Mouse (Mus musculus): ENCODE results near the gene Olfr575. TPM values are rescaled to one million over a fixed set of nuclear protein-coding genes. Genes with fewer than 3 reads are reported as not detected.

Olfr575 gene
- polyA plus RNA-seq, 1 experiment = not detected

DNA sequence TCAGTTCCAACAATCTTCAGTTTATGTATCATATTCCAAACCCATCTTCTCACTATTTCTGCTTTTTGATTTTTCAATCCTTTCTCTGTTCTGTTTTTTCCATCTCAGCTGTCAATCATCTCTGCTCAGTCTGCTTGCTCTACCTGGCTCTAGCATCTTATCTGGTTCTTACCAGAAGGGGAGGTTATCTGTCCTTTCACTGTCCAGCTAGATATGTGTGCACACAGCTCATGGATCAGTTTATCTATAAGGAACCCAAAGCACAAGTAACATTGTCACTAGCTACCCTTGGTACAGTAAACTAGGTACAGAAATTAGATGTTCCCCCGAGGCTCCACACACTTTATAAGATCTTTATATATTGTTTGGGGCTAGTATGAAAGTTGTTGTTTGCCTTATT is 15.2 kb downstream of the Olfr575 start:
- WGBS = 86% methylated on average over 1 of the region's 1 CpGs
- no peak overlapping the region for H3K4me3 ChIP-seq (replicated peaks; ENCODE audit: insufficient read depth, low read depth, low read length)
- H3K4me1 ChIP-seq (ENCODE audit: control insufficient read depth, insufficient read depth, low read length) = no peaks in the 10 kb centered on the region
- H3K27ac ChIP-seq (ENCODE audit: insufficient read depth, low read length) = no peak overlapping the region
- DNase-seq = no peak
- no peak for TF ChIP-seq POLR2A (IDR thresholded peaks at IDR 0.05; ENCODE audit: borderline replicate concordance, insufficient read depth, low read length)
- no peak for TF ChIP-seq CTCF (IDR thresholded peaks at IDR 0.05; ENCODE audit: borderline replicate concordance, insufficient read depth, low read depth, low read length)
- no peaks in the 10 kb centered on the region for H3K27me3 ChIP-seq (ENCODE audit: control insufficient read depth, insufficient read depth, low read length)

DNA sequence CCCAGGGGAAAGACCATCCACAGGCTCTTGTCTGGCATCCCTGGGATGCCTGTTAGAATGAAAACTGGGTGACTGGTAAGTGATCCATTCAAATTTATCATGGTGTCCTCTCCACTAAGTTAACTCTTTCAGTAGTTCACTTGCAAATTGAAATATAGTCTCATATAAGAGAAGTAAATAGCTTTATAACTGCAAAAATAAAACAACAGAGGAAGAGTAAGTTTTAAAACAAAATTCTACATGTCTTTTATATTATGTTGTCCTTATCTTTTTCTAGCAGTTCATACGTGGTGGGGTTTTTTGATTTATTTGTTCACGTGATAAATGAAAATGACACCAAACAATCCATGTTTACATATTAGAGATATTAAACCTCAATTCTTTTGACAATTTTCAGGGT is 16.1 kb downstream of the Olfr575 start, which contains the start of gene Olfr573-ps1:
TSS of gene Olfr573-ps1 (minus strand) at position 101 of the 400 bp plus-strand sequence.
- WGBS = 92% methylated on average over 2 of the region's 2 CpGs
- Histone ChIP-seq H3K27me3 (ENCODE audit: control insufficient read depth, insufficient read depth, low read length) (no peaks in the 10 kb centered on the region), H3K4me1 (ENCODE audit: control insufficient read depth, insufficient read depth, low read length) (no peaks in the 10 kb centered on the region), H3K27ac (ENCODE audit: insufficient read depth, low read length) (no peak within 1 kb of the TSS), H3K4me3 (replicated peaks; ENCODE audit: insufficient read depth, low read depth, low read length) (no peak within 1 kb of the TSS)
- TF ChIP-seq POLR2A (IDR thresholded peaks at IDR 0.05; ENCODE audit: borderline replicate concordance, insufficient read depth, low read length) (no peak), CTCF (IDR thresholded peaks at IDR 0.05; ENCODE audit: borderline replicate concordance, insufficient read depth, low read depth, low read length) (no peak)
- no peak for DNase-seq

DNA sequence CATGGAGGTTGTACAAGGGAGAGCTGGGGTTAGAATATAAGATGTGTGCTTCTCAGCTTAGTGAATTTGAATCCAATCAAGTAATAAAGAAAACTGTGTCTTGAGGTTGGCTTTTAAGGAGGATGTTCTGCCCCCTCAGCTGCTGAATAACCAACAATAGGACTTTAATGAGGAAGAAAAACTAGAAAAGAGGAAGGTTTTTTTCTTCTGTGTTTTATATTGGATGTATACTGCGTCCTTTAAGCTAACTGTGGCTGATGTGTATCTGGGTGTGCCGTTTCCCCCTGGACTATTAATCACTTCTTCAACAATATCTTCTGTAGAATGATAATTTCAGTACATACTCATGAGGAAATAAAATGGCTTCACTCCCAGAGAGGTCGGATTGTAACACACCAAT is 31.5 kb downstream of the Olfr575 start:
- TF ChIP-seq POLR2A (IDR thresholded peaks at IDR 0.05; ENCODE audit: borderline replicate concordance, insufficient read depth, low read length) (no peak), CTCF (IDR thresholded peaks at IDR 0.05; ENCODE audit: borderline replicate concordance, insufficient read depth, low read depth, low read length) (no peak)
- no peak overlapping the region for H3K4me3 ChIP-seq (replicated peaks; ENCODE audit: insufficient read depth, low read depth, low read length)
- no peaks in the 10 kb centered on the region for H3K4me1 ChIP-seq (ENCODE audit: control insufficient read depth, insufficient read depth, low read length)
- DNase-seq = no peak
- no peak overlapping the region for H3K27ac ChIP-seq (ENCODE audit: insufficient read depth, low read length)
- no peaks in the 10 kb centered on the region for H3K27me3 ChIP-seq (ENCODE audit: control insufficient read depth, insufficient read depth, low read length)
- 62% methylated on average over 3 of the region's 3 CpGs for WGBS

DNA sequence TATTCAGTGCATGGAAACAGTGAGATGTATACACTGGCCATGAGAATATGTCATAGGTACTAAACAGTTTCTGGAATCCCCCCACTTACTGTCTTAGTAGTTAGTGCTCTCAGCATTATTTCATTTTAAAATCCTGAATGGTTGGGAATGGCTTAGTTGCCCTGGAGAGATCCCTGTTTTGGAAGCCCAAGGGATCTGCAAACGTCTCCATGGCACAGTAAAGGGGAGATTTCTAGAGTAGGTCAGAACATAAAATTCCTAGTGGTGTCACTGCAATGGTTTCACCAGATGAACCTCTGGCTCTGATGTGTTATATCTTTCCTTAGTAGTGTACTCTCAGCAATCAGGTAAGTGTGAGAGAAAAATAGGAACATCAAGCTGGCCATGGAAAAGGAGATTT is 34.5 kb downstream of the Olfr575 start, which contains the start of gene Olfr572:
TSS of gene Olfr572 (plus strand) at position 301 of the 400 bp plus-strand sequence.
- H3K4me3 ChIP-seq (replicated peaks; ENCODE audit: insufficient read depth, low read depth, low read length) = no peak within 1 kb of the TSS

DNA sequence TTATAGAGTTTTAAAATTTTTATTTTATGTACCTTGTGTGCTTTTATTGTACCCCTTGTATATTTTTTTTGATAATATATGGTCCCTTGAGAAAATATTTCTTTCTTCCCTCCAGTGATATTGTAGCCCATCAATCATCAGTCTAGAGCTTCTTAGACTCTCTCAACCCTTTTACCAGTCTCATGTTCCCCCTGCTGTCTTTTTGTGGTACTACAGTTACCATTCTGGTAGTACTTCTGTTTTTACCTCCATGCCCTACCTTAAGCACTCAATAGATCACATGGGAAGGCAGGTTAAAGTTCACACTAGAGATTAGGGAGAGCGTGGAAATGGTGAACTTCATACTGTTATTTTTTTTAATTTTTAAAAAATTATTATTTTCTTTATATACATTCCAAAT is 38.9 kb downstream of the Olfr575 start:
- 8% methylated on average over 1 of the region's 1 CpGs for WGBS
- DNase-seq = peak in 1 of 2 experiments; percentile 8
- no peaks in the 10 kb centered on the region for H3K27me3 ChIP-seq (ENCODE audit: control insufficient read depth, insufficient read depth, low read length)
- no peaks in the 10 kb centered on the region for H3K4me1 ChIP-seq (ENCODE audit: control insufficient read depth, insufficient read depth, low read length)
- H3K4me3 ChIP-seq (replicated peaks; ENCODE audit: insufficient read depth, low read depth, low read length) = no peak overlapping the region
- no peak for TF ChIP-seq CTCF (IDR thresholded peaks at IDR 0.05; ENCODE audit: borderline replicate concordance, insufficient read depth, low read depth, low read length)
- TF ChIP-seq POLR2A (IDR thresholded peaks at IDR 0.05; ENCODE audit: borderline replicate concordance, insufficient read depth, low read length) = no peak
- H3K27ac ChIP-seq (ENCODE audit: insufficient read depth, low read length) = no peak overlapping the region

More for the DNA sequence above, 34.5 kb downstream of the Olfr575 start, which contains the start of gene Olfr572:
- DNase-seq = no peak
- TF ChIP-seq CTCF (IDR thresholded peaks at IDR 0.05; ENCODE audit: borderline replicate concordance, insufficient read depth, low read depth, low read length) (no peak), POLR2A (IDR thresholded peaks at IDR 0.05; ENCODE audit: borderline replicate concordance, insufficient read depth, low read length) (no peak)
- Histone ChIP-seq H3K27ac (ENCODE audit: insufficient read depth, low read length) (no peak within 1 kb of the TSS), H3K27me3 (ENCODE audit: control insufficient read depth, insufficient read depth, low read length) (no peaks in the 10 kb centered on the region), H3K4me1 (ENCODE audit: control insufficient read depth, insufficient read depth, low read length) (no peaks in the 10 kb centered on the region)
- 49% methylated on average over 1 of the region's 1 CpGs for WGBS

DNA sequence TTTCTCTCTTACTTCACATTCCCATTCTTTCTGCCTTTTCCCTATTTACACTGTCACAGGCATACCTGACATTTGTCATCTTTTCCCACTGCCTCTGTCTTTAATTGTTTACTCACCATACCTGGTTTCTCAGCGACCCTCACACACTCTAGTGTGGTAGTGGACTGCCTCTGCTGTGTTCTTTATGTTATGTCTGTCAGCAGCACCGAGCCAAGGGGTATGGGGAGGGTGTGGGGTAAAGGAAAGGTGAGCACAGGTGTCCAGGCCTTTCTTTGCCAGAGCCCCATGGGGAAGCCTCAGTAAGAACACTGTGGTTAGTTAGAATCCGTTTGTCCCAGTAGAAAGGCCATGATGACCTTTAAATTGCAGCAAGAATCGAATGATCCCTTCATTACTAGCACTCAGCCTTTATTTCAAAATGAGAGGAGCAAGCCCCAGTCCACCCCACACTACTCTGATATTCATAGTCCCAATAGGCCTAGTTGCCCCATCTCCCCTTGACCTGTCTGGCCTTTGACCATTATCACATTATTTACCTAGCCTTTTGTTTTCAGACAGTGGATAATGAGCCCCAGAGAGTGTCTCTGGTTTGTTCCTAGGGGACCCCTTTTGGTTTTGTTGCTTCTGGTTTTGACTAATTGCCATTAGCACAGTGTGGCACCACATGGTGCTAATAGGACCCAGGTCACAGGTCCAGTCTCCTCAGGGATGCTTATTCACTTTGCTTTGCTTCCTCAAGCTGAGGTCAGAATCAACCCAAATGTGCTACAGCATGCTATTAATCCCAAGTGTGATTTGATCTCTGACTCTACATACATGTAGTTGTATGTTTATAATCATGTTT is 41.3 kb downstream of the Olfr575 start, which contains the start of gene Olfr571:
TSS of gene Olfr571 (minus strand) at position 505 of the 844 bp plus-strand sequence.
- TF ChIP-seq CTCF (IDR thresholded peaks at IDR 0.05; ENCODE audit: borderline replicate concordance, insufficient read depth, low read depth, low read length) = no peak
- TF ChIP-seq POLR2A (IDR thresholded peaks at IDR 0.05; ENCODE audit: borderline replicate concordance, insufficient read depth, low read length) = no peak
- H3K4me3 ChIP-seq (replicated peaks; ENCODE audit: insufficient read depth, low read depth, low read length) = no peak within 1 kb of the TSS
- 71% methylated on average over 4 of the region's 4 CpGs for WGBS
- no peak for DNase-seq
- H3K4me1 ChIP-seq (ENCODE audit: control insufficient read depth, insufficient read depth, low read length) = no peaks in the 10 kb centered on the region
- no peak within 1 kb of the TSS for H3K27ac ChIP-seq (ENCODE audit: insufficient read depth, low read length)
- no peaks in the 10 kb centered on the region for H3K27me3 ChIP-seq (ENCODE audit: control insufficient read depth, insufficient read depth, low read length)

DNA sequence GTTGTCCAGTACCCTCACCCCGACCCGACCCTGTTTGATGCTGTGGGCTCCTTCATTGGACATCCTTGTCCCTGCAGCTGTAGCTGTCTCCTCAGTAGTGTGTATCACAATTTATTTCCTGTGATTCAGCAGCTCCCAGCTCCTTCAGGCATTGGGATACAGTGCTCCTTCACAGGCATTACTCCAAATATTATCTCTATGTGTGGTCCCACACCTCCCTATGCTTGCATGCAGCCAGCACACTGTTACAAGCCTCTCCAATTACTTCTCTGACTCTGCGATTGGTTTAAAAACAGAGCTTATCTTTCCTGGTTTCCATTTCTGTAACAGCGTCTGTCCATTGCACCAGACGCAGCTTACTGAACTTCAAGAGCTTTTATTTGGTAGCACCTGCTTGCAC is 42.2 kb downstream of the Olfr575 start:
- no peak overlapping the region for H3K4me3 ChIP-seq (replicated peaks; ENCODE audit: insufficient read depth, low read depth, low read length)

DNA sequence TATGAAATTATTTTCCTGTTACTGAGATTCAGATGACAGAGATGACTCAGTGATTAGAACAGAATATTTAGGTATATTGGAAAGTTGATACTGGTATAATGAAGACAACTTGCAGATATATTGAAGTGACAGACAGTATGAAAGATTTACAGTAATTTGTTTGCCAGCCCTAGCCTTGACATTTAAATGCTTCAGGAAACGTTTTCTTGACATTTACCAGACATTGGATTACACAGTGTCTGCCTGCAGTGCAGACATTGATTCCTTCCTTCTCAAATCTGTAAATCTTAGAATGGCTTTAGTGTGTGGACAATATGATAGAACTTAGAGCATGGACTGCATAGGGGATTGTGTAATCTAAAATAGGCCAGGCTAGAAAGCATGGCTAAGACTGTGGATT is 43.3 kb downstream of the Olfr575 start:
- TF ChIP-seq CTCF (IDR thresholded peaks at IDR 0.05; ENCODE audit: borderline replicate concordance, insufficient read depth, low read depth, low read length) = no peak
- TF ChIP-seq POLR2A (IDR thresholded peaks at IDR 0.05; ENCODE audit: borderline replicate concordance, insufficient read depth, low read length) = no peak
- Histone ChIP-seq H3K27me3 (ENCODE audit: control insufficient read depth, insufficient read depth, low read length) (no peaks in the 10 kb centered on the region), H3K27ac (ENCODE audit: insufficient read depth, low read length) (no peak overlapping the region), H3K4me1 (ENCODE audit: control insufficient read depth, insufficient read depth, low read length) (no peaks in the 10 kb centered on the region), H3K4me3 (replicated peaks; ENCODE audit: insufficient read depth, low read depth, low read length) (no peak overlapping the region)
- no peak for DNase-seq
- WGBS = 55% methylated on average over 1 of the region's 1 CpGs

More for the DNA sequence above, 42.2 kb downstream of the Olfr575 start:
- no peaks in the 10 kb centered on the region for H3K4me1 ChIP-seq (ENCODE audit: control insufficient read depth, insufficient read depth, low read length)
- WGBS = 78% methylated on average over 5 of the region's 5 CpGs
- TF ChIP-seq POLR2A (IDR thresholded peaks at IDR 0.05; ENCODE audit: borderline replicate concordance, insufficient read depth, low read length) (no peak), CTCF (IDR thresholded peaks at IDR 0.05; ENCODE audit: borderline replicate concordance, insufficient read depth, low read depth, low read length) (no peak)
- H3K27ac ChIP-seq (ENCODE audit: insufficient read depth, low read length) = no peak overlapping the region
- H3K27me3 ChIP-seq (ENCODE audit: control insufficient read depth, insufficient read depth, low read length) = no peaks in the 10 kb centered on the region
- DNase-seq = no peak

Other genes with a start within 250 kb of the Olfr575 start
- not detected in 2 replicates for gene Olfr33, start 239.7 kb downstream of the Olfr575 start, polyA plus RNA-seq (2012; rRNA removed)
- not detected in 2 replicates for gene Olfr559, start 231.3 kb downstream of the Olfr575 start, polyA plus RNA-seq (2012; rRNA removed)
- gene Olfr560, start 199.4 kb downstream of the Olfr575 start, polyA plus RNA-seq (2012; rRNA removed) = 0.07 TPM in 1 of 2 replicates, not detected in the other
- gene Olfr78, start 199.3 kb downstream of the Olfr575 start, polyA plus RNA-seq (2012; rRNA removed) = 0.51 and 0.75 TPM in 2 replicates
- gene Olfr561, start 187.6 kb downstream of the Olfr575 start, polyA plus RNA-seq (2012; rRNA removed) = not detected in 2 replicates
- not detected in 2 replicates for gene Olfr564, start 155.3 kb downstream of the Olfr575 start, polyA plus RNA-seq (2012; rRNA removed)
- not detected in 2 replicates for gene Olfr566, start 100.0 kb downstream of the Olfr575 start, polyA plus RNA-seq (2012; rRNA removed)
- not detected in 2 replicates for gene Olfr568, start 81.7 kb downstream of the Olfr575 start, polyA plus RNA-seq (2012; rRNA removed)
- not detected in 2 replicates for gene Olfr569, start 67.9 kb downstream of the Olfr575 start, polyA plus RNA-seq (2012; rRNA removed)
- 0.19 TPM in 1 of 2 replicates, not detected in the other for gene Olfr570, start 64.2 kb downstream of the Olfr575 start, polyA plus RNA-seq (2012; rRNA removed)
- not detected in 2 replicates for gene Olfr571, start 41.2 kb downstream of the Olfr575 start, polyA plus RNA-seq (2012; rRNA removed)
- gene Olfr572, start 34.4 kb downstream of the Olfr575 start, polyA plus RNA-seq (2012; rRNA removed) = not detected in 2 replicates
- gene Olfr573-ps1, start 16.2 kb downstream of the Olfr575 start, polyA plus RNA-seq (2012; rRNA removed) = not detected in 2 replicates
- not detected in 2 replicates for gene Olfr574, start 10.3 kb downstream of the Olfr575 start, polyA plus RNA-seq (2012; rRNA removed)
- not detected in 2 replicates for gene Olfr576, start 3.9 kb upstream of the Olfr575 start, polyA plus RNA-seq (2012; rRNA removed)
- not detected in 2 replicates for gene Olfr577, start 17.2 kb upstream of the Olfr575 start, polyA plus RNA-seq (2012; rRNA removed)
- gene Olfr578, start 30.5 kb upstream of the Olfr575 start, polyA plus RNA-seq (2012; rRNA removed) = not detected in 2 replicates
- gene Olfr582, start 79.2 kb upstream of the Olfr575 start, polyA plus RNA-seq (2012; rRNA removed) = not detected in 2 replicates
- not detected in 2 replicates for gene Olfr583, start 92.5 kb upstream of the Olfr575 start, polyA plus RNA-seq (2012; rRNA removed)
- not detected in 2 replicates for gene Olfr584, start 123.1 kb upstream of the Olfr575 start, polyA plus RNA-seq (2012; rRNA removed)
- not detected in 2 replicates for gene Olfr585, start 138.9 kb upstream of the Olfr575 start, polyA plus RNA-seq (2012; rRNA removed)
- gene Olfr586, start 166.9 kb upstream of the Olfr575 start, polyA plus RNA-seq (2012; rRNA removed) = not detected in 2 replicates
- not detected in 2 replicates for gene Olfr588-ps1, start 182.1 kb upstream of the Olfr575 start, polyA plus RNA-seq (2012; rRNA removed)
- not detected in 2 replicates for gene Olfr589, start 197.6 kb upstream of the Olfr575 start, polyA plus RNA-seq (2012; rRNA removed)
- not detected in 2 replicates for gene Olfr591, start 219.6 kb upstream of the Olfr575 start, polyA plus RNA-seq (2012; rRNA removed)
- gene Olfr592, start 226.0 kb upstream of the Olfr575 start, polyA plus RNA-seq (2012; rRNA removed) = not detected in 2 replicates

Measured in cerebellum, adult 2 months (tissue).